Mouse (Mus musculus) intestine, embryonic 16.5 days (tissue): Measurements from ENCODE around the gene Hic2. TPM values are rescaled to one million over a fixed set of nuclear protein-coding genes. Genes with fewer than 3 reads are reported as not detected.
A peak's percentile ranks its signal among the peaks of the same experiment; 100 is the strongest.

Experiments
- ATAC-seq: fragments of 200-750 bp; cut with Nextera tagmentation; 2 replicates; pipeline ENCODE4 v1.8.0; 2017; ENCODE audit warnings: moderate TSS enrichment, moderate library complexity
- H3K27ac ChIP-seq: fragments of 300-500 bp; sonication (generic); 2 replicates; pipeline ENCODE4 v1.5.1; 2014; ENCODE audit warnings: mild to moderate bottlenecking, low read length
- H3K27me3 ChIP-seq: fragments of 300-500 bp; sonication (generic); replicated peaks from 2 replicates; pipeline ENCODE4 v1.6.1; 2014; ENCODE audit warnings: low read length, control low read depth, mixed read lengths; ENCODE audit not compliant: control insufficient read depth, insufficient read depth
- H3K36me3 ChIP-seq: fragments of 300-500 bp; sonication (generic); 2 replicates; pipeline ENCODE4 v1.6.1; 2014; ENCODE audit warnings: low read length, control low read depth; ENCODE audit not compliant: control insufficient read depth, insufficient read depth
- H3K4me1 ChIP-seq: fragments of 300-500 bp; sonication (generic); 2 replicates; pipeline ENCODE4 v1.6.1; 2014; ENCODE audit warnings: low read length, control low read depth, mixed read lengths; ENCODE audit not compliant: control insufficient read depth, insufficient read depth
- H3K4me2 ChIP-seq: fragments of 300-500 bp; sonication (generic); 2 replicates; pipeline ENCODE4 v1.6.1; 2014; ENCODE audit warnings: low read depth, low read length, control low read depth
- H3K4me3 ChIP-seq: fragments of 300-500 bp; sonication (generic); 2 replicates; pipeline ENCODE4 v1.5.1; 2014; ENCODE audit warnings: mild to moderate bottlenecking, low read length
- H3K9ac ChIP-seq: fragments of 300-500 bp; sonication (generic); 2 replicates; pipeline ENCODE4 v1.6.1; 2014; ENCODE audit warnings: low read depth, low read length
- H3K9me3 ChIP-seq: fragments of 300-500 bp; sonication (generic); 2 replicates; pipeline ENCODE4 v1.6.1; 2016; ENCODE audit warnings: low read length, control low read depth; ENCODE audit not compliant: control insufficient read depth
- WGBS: fragments of 180-500 bp; shearing (Covaris S2); extraction: QIAGEN DNeasy Blood & Tissue Kit; methylation state at CpG from one replicate; pipeline ENCODE4 v1.1.7; 2014; 5-methylcytosine and 5-hydroxymethylcytosine counted together
- polyA plus RNA-seq: library from polyadenylated mRNA; unstranded; fragments of >200 nt; fragmentation: Nextera tagmentation; extraction: Ambion mirVana; gene quantifications from 2 replicates; pipeline ENCODE4 v1.2.1, GENCODE M21; 2015

Hic2 gene
- polyA plus RNA-seq: 5.3 and 5.5 TPM in 2 replicates

DNA sequence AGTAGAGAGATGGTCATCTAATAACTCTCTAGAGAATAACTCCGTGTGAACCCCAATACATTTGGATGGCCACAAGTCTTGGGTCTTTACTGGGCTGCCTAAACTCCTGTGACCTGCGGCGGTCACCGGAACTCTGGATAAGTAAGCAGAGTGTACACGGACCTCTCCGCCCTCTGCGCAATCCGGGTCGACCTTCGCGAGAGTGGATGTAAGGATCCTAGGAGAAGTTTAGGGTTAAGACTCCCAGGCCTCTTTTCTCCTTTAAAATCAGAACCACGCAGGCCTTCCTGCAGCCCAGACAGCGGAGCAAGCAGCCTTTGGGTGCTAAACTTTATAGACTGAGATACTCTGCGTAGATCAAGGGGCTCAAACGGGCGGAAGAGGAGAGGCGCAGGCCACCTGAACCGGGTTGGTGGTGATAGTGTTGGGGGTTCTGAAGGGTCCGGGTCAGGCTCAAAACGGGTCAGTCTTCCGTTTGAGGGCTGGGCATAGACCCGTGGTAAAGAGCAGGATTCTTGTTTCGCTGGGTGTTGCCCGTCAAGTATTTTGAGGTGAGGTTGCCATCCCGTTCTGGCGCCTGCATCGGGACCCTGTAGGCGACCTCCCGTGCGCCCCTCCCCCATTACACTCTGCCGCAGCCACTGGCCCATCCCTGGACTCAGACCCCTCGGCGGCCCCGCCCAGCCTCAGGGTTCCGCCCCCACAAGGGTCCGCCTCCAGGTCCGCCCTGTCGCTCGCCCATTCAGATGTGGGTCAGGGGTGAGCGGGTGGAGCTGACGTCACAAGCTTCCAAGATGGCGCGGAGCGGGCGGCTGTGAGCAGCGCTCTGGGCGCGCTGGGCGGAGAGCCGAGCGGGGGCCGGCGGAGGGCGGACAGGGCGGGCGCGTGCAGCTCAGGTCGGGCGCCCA is at the start of gene Hic2:
Gene Hic2, plus strand, starts transcription at position 779 of the 908 bp plus-strand sequence.
- Histone ChIP-seq H3K36me3 (no peaks in the 10 kb centered on the region), H3K27ac (peak within 1 kb of the TSS; percentile 86), H3K4me2 (peak within 1 kb of the TSS; percentile 95), H3K4me1 (peaks cover 29% of the 10 kb centered on the region), H3K9me3 (0 out of 2 replicates have a peak, but pooled peaks cover 9% of the 10 kb centered on the region), H3K4me3 (peak within 1 kb of the TSS; percentile 79), H3K9ac (peak within 1 kb of the TSS; percentile 84), H3K27me3 (no peaks in the 10 kb centered on the region)
- 3% methylated on average over 58 of the region's 59 CpGs for WGBS
- peak; percentile 97 for ATAC-seq

GRCm38 (mm10) chr16:17185475-17185874 is 47.9 kb upstream of the Hic2 start:
- Histone ChIP-seq H3K36me3 (peaks cover 7% of the 10 kb centered on the region; the same call in 1 of the 2 replicates), H3K27ac (no peak overlapping the region), H3K4me2 (no peak overlapping the region), H3K9me3 (no peaks in the 10 kb centered on the region), H3K27me3 (no peaks in the 10 kb centered on the region), H3K9ac (no peak overlapping the region), H3K4me3 (no peak overlapping the region), H3K4me1 (peaks cover 6% of the 10 kb centered on the region)
- ATAC-seq: no peak

DNA sequence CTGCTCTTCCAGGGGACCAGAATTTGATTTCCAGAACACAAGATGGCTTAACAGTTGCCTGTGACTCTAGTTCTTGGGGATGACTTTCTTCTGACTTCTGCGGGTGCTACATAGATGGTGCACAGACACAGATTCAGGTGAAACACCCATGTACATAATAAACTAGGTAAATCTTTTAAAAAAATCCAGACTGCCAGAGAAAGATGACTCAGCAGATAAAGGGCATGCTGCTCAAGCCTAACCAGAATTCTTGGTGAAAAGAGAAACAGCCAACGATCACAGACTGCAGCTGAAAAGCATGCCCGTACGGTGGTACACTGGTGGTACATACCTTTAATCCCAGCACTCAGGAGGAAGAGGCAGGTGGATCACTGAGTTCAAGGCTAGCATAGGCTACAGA is 39.5 kb upstream of the Hic2 start:
- H3K4me3 ChIP-seq: no peak overlapping the region
- no peak overlapping the region for H3K27ac ChIP-seq
- peaks cover 3% of the 10 kb centered on the region; the same call in 1 of the 2 replicates for H3K36me3 ChIP-seq
- no peak for ATAC-seq
- no peaks in the 10 kb centered on the region for H3K9me3 ChIP-seq
- no peak overlapping the region for H3K4me2 ChIP-seq
- H3K4me1 ChIP-seq: peaks cover 2% of the 10 kb centered on the region; the same call in 1 of the 2 replicates
- no peak overlapping the region for H3K9ac ChIP-seq
- no peaks in the 10 kb centered on the region for H3K27me3 ChIP-seq
- 89% methylated on average over 4 of the region's 4 CpGs for WGBS

- 3% methylated on average over 24 of the region's 24 CpGs for WGBS
- H3K27me3 ChIP-seq: no peaks in the 10 kb centered on the region
- ATAC-seq: peak; percentile 17; the same call in 1 of the 2 replicates
These were observed 33.0 kb upstream of the Hic2 start for GRCm38 (mm10) chr16:17200121-17200952.

DNA sequence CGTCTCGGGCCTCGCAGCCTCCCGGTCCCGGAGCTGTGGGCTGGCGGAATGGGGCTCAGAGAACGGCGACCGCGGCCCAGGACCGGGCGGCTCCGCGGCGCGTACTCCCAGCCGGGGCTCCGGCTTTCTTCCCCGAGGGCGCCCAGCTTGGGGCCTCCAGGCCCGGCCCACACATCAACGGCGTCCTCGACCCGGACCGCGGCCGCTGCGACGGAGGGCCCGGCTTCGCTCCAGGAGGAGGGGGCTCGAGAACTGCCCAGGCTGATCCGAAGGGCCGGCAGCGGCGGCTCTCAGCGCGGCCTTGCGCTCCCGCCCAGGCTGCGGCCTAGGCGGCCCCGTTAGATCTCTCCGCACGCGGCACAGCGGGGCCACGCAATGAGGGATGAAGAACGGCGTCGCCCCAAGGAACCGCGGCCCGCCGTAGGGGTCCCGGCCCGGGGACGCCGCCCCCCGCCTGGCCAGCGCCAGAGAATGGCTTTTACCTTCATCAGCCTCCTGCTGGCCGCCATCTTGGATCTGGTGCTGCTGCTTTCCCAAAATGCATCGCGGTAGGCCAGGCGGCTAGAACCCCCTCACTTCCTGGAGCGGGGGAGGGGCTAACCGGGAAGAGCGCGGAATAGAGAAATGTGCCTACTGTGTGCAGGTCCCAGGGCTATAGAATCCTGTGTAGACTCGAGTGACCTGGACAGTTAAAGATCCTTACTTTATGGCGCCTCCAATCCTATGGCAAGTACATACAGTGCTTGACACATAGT is 32.2 kb upstream of the Hic2 start:
- under 1% methylated on average over 71 of the region's 72 CpGs for WGBS
- no peaks in the 10 kb centered on the region for H3K9me3 ChIP-seq
- H3K27ac ChIP-seq: peak overlapping the region; percentile 79
- H3K36me3 ChIP-seq: no peaks in the 10 kb centered on the region
- H3K9ac ChIP-seq: peak overlapping the region; percentile 100
- H3K4me2 ChIP-seq: peak overlapping the region; percentile 78
- H3K4me3 ChIP-seq: peak overlapping the region; percentile 96
- ATAC-seq: peak; percentile 87
- no peaks in the 10 kb centered on the region; the same call in 1 of the 2 replicates for H3K27me3 ChIP-seq
- peaks cover 12% of the 10 kb centered on the region for H3K4me1 ChIP-seq

More at GRCm38 (mm10) chr16:17200121-17200952, 33.0 kb upstream of the Hic2 start:
- H3K4me2 ChIP-seq: peak overlapping the region; percentile 78
- H3K9me3 ChIP-seq: no peaks in the 10 kb centered on the region
- peak overlapping the region; percentile 100 for H3K9ac ChIP-seq
- peak overlapping the region; percentile 79 for H3K27ac ChIP-seq
- H3K4me3 ChIP-seq: peak overlapping the region; percentile 96
- no peaks in the 10 kb centered on the region for H3K36me3 ChIP-seq
- peaks cover 12% of the 10 kb centered on the region for H3K4me1 ChIP-seq

DNA sequence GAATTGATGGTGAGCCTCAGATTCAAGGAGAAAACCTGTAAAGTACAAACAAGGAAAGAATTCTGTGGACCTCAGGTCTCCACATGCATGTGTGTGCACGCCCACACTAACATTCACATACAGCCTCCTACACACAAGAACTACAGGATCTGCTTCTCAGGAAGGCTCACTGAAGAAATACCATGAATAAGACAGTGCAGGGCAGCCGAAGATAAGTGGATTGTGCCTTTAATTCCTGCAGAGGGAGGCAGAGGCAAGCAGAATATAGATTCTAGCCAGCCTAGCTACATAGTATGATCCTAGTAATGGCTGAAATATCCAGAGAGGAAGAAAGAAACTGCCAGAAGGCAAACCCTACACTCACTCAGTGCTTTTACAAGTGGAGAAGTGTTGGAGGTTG is 31.4 kb upstream of the Hic2 start:
- Histone ChIP-seq H3K4me2 (no peak overlapping the region), H3K9me3 (no peaks in the 10 kb centered on the region), H3K27me3 (no peaks in the 10 kb centered on the region; the same call in 1 of the 2 replicates), H3K9ac (no peak overlapping the region), H3K4me3 (no peak overlapping the region), H3K4me1 (peaks cover 12% of the 10 kb centered on the region), H3K36me3 (no peaks in the 10 kb centered on the region), H3K27ac (no peak overlapping the region)
- ATAC-seq: peak; percentile 36
- 48% methylated on average over 2 of the region's 2 CpGs for WGBS

DNA sequence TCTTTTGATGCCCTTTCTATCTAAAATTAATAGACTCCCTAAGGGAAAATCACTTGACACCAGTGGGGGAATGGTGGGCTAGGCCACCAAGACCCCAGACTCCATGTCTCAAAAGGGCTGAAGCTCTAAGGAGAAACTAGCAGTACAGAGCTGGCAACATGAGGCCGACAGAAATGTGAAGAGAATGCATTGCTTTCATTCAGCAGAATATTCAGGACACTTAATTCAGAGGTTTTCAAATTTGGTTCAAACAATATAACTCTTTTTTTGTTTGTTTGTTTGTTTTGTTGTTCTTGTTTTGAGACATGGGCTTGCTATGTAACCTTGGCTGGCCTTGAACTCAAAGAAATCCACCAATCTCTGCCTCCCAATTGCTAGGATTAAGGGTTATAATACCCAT is 30.8 kb upstream of the Hic2 start, which contains the start of gene Ube2l3:
Gene Ube2l3, minus strand, starts transcription at position 101 of the 400 bp plus-strand sequence.
- WGBS: 87% methylated on average over 1 of the region's 1 CpGs
- H3K27me3 ChIP-seq: no peaks in the 10 kb centered on the region; the same call in 1 of the 2 replicates
- H3K9me3 ChIP-seq: no peaks in the 10 kb centered on the region
- peak within 1 kb of the TSS; percentile 100; the same call in 1 of the 2 replicates for H3K9ac ChIP-seq
- H3K36me3 ChIP-seq: no peaks in the 10 kb centered on the region
- H3K4me2 ChIP-seq: peak within 1 kb of the TSS; percentile 31; the same call in 1 of the 2 replicates
- H3K4me3 ChIP-seq: peak within 1 kb of the TSS; percentile 96
- H3K4me1 ChIP-seq: peaks cover 12% of the 10 kb centered on the region
- no peak for ATAC-seq
- no peak within 1 kb of the TSS for H3K27ac ChIP-seq

GRCm38 (mm10) chr16:17204990-17205389 is 28.4 kb upstream of the Hic2 start:
- H3K4me3 ChIP-seq: no peak overlapping the region
- no peak overlapping the region for H3K4me2 ChIP-seq
- H3K9me3 ChIP-seq: no peaks in the 10 kb centered on the region
- H3K27me3 ChIP-seq: no peaks in the 10 kb centered on the region; the same call in 1 of the 2 replicates
- H3K4me1 ChIP-seq: peaks cover 16% of the 10 kb centered on the region
- no peaks in the 10 kb centered on the region for H3K36me3 ChIP-seq
- H3K27ac ChIP-seq: no peak overlapping the region
- no peak for ATAC-seq
- no peak overlapping the region for H3K9ac ChIP-seq
- WGBS: 3% methylated on average over 6 of the region's 6 CpGs
